Mouse (Mus musculus) cerebellum, postnatal 10 days (tissue): ENCODE measurements at regions not wholly inside any gene's neighbourhood (a gene's known extent, or its start where the extent isn't known, plus 50 kb on each side); places are given as distances from the start of the nearest gene placed in this dataset.
A peak's percentile ranks its signal among the peaks of the same experiment; 100 is the strongest.
"Not testable (repeated sequence)": the region's sequence is repeated elsewhere in the genome, so short reads cannot be mapped to it uniquely, and the experiment has no call there.

Experiments
- DNase-seq, 2 experiments: peaks; one replicate each; pipeline ENCODE4 v3.0.0; 2021; ENCODE audit warnings: mixed read lengths in 2 of 2

DNA sequence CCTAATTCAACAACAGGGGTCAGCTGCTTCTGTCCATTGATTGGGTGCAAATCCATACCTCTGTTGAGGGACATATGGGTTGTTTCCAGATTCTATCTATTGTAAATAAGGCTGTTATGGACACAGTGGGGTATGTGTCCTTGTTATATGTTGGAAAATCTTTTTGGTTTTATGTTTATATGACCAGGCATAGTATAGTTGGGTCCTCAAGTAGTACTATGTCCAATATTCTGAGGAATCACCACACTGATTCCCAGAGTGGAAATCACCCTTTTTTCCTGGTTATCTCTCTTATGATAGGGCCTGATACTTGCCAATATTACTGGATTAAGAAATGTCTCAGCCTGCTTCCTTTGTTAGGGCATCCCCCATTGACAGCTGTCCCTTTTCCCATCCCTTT lies 1471.0 kb downstream of the Kcnt2 start:
- no peak for DNase-seq

DNA sequence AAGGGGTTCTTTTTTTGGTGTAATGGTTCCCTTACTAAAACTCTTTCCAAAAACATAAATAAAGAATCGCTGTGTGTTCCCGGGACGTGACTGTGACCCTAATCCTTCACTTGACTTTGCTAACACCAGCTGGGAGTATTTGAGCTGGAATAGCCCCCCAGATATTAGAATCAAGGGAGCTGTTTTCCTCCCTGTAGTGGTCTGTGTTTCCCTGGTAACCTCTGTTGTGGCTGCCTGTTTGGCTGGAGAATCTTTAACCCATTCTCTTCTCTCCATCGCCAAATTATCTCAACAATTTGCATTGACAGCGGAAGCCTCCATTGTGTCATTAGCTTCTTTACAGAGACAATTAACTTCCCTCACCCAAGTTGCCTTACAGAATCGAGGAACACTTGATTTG lies 1471.6 kb downstream of the Kcnt2 start:
- no peak for DNase-seq

DNA sequence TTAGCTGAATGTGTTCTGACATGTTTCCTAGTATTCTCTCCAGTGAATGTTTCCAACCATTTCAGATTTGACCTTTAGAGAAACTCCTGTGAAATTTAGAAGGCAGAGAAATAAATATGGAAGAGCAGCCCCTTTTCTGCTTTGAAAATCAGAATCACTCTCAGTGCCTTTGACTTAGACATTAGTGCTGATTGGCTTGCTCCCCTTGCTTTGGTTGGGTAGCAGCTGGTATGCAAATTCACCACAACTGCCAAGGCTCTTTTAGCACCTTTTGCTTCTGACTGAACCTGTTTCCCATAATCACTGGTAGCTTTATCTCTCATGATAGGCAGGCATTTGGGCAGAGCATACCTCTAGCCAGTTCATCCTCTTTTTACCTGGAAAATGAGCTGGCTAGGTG lies 1495.3 kb downstream of the Kcnt2 start:
- no peak for DNase-seq

DNA sequence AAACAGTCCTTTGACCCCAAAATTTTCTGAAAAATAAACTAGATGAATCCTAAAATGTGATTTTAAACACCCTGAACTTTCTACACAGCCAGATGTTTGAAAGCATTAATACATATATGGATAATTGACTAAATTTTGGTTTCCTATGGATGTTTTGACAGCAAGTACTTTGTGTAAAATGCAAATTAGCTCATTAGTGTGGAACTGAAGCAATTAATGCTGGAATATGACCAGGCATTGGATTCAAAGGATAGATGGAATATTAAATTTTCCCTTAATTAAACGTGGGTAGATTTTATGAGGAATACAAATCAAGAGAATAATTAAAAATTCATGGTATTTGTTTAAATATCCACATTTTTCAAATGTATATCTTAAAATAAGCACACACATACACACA lies 1530.1 kb downstream of the Kcnt2 start:
- no peak for DNase-seq

DNA sequence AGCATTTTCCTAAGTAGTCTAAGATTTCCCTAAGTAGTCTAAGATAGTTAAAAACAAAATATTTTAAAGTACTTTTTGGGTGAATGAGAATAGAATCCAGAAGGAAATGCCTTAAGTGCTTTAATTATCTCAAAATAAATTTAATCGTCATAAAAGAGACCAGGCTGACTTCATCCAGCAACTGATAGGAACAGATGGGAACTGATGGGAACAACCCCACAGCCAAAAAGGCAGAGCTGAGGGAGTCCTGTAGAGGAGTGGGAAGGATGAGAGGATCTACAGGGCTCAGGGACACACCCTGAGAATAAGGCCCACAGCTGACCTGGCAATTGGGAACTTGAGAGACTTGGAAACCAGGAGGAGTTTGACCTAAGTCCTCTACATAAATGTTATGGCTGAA lies 1537.4 kb downstream of the Kcnt2 start:
- DNase-seq, result no peak

DNA sequence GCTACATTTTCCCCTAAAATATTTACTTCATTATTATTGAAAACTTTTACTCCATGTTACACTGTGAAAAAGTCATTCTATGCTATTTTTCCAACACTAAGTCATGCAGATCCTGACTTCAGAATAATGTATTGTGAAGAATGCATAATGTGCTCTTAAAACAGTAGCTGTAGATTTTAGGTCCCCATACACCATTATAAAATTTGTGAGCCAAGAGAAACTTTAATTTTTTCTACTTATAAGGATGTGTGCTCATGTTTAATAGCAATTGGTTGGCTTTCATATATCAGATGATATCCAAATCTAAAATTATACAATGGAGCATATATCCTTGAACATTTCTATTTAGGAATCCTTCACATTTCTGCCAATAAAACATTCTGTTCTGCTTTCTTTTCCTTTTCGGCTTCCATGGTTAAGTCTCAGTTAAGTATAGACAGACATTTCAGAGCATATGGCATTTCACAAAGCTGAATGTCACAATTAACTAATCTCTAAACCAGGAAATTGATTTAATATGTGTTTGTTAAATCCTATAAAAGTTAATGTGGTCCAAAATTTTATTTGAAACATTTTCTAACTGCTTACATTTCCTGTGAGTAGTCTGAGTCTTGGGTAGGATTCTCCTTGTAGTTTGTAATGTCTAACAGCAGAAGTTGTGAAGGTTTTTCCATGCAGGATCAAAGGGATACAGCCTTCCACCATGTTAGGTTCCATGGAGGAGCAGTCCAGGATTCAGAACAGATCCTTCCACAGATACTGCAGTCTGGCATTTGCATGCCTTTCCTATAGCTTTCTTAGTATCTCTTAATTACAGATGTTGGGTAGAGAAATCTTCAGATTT lies 1567.6 kb downstream of the Kcnt2 start:
- no peak for DNase-seq

DNA sequence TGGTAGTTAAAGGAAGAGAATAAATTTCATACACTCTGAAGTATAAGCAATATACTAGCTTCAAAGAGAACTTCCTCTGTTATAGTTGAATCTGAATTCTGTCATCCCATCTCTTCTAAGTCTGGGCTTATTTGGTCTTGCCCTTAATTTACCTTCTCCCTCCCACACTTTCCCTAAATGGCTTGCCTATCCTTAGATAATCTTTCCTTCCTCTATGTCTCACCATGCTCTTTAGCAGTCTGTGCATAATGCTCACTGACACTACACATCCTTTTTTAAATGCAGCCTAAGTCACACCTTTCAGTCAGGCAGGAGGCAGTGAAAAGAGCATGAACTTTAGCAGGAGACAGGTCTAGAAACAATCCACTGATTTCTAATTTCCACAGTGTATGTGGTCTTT lies 1585.5 kb downstream of the Kcnt2 start:
- DNase-seq, result no peak

DNA sequence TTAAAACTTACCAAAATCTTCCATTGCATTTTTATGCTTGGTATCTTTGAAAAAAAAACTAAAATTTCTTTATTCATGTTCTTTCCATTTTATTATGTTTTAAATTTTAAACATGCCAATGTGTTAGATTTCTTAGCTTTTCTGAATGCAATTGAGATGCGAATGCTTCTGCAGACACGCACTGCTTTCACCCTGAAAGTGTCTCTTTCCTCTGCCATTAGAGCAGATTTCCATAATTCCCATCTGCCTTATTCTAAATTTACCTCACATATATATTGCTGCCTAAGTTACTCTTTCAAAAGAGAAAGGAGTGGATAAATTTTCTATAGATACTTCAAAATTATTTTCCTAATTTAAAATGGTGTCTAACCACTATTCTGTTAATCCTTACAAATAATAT lies 1596.6 kb downstream of the Kcnt2 start:
- no peak for DNase-seq

DNA sequence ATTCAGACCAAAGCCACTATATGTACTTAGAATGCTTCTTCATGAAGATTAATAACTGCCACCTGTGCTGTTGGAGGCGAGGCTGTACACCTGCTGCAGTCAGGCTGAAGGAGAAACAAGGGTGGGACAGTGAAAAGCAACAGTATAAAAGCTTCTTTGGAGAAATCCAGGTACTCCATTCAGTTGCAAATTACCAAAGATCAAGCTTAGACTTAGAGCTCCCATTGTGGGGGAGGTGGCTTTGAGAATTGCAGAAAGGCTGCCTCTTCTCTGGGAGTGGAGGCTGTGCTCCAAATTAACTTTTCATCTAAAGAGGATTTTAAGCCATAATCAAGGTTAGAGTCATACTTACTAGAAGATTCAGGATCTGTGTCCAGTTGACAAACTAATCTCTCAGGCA lies 1607.9 kb downstream of the Kcnt2 start:
- DNase-seq, result not testable (repeated sequence)

DNA sequence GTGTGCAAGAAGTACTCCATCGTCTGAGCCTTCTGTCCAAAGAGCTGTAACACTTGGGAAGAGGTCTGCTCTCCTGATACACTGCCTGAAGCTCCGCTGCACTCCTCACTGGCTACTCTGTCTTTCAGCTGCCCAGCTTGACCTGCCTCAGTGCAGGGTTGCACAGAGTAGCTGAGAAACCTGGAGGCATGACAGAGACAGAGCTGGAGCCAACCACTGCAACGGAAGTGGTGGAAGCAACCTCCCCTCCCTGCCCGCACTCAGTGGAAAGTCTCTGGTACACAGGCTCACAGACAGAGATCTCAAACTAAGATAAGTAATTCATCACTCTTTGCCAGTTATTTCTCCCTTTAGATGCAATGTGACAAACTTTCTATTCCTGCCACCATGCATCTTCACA lies 1638.4 kb downstream of the Kcnt2 start:
- no peak for DNase-seq

DNA sequence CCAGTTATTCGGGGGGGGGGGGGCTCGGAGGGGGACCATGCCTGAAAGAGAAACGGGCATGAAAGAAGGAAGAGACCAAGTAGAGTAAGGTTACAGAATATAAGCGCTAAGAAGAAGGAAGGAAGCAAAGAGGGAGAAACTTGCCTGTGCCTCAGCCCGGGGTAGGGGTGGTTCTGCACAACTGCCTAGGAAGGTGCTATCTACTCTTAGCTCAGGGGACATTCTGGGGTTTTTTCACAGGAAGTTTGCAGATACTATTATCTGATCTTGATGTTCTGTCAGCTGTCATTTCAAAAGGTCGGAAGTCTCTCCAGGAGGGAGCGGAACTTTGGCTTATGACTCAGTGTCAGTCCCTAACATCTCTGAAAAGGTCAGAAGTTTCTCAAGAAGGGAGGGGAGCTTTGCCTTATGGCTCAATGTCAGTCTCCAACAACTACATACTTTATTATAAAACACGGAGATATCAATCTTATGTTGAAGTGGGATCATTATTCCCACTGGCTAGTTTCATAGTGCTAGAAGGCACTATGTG lies 1652.0 kb downstream of the Kcnt2 start:
- DNase-seq, result no peak

DNA sequence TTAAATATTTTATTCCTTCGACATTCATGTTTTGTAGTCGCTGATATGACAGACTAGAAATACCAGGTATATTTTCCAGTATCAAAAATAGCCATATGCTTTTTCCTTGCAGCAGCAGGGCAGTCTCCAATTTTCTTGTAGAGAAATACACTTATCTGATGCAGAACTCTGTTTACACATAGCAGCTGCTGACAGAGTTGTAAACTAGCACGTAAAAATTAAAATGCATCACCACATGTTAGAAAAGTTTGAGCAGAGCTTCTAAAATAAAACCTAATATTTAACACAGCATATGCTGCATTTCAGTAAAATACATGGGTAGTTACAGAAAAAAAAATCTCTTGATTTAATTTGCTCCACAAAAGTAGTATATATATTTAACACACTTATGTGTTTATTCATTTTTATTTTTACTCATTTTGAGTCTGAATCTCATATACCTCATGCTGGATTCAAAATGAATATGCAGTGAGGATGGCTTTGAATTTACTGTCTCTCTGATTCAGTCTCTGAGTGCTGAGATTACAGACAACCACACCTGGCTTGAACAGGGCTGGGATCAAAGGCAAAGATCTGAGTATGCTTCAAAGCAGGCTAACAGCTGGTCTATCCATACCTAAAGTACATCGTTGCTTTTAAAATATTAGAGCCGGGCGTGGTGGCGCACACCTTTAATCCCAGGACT lies 1665.9 kb downstream of the Kcnt2 start:
- DNase-seq, result no peak

DNA sequence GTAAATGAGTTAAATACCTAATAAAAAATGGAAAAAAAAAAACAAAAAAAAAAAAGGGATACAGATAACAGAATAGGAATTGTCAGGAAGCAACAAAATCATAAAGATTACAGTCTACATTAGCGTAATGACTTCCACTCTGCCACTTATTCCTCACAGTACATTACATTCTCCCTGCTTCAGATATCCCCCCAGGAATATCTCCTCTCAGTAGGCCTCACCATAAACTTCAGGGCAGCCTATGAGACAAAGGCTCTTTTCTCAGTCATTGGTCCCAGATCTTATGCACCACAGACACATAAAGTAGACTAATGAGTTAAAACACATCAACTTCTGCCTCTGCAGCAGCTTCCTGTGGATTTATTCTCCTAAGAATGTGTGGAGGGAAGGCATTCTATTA lies 1680.2 kb downstream of the Kcnt2 start:
- DNase-seq, result no peak

DNA sequence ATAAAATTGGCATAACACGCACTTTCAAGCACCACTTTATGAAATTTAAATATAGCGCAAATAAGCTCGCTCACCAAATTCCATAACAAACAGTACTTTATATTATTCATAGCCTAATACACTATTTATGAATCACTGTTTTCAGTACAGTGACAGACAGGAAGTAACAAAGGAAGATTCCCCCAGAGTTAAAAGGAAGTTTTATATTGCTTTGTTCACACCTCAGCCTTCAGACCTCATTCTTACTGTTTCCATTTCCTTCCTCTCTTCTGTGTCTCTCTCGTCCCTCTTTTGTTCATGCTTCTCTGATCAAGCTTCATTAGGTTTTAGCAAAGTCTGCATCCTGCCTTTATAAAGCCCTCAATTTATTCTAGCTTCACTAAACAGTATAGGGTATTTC lies 1680.8 kb downstream of the Kcnt2 start:
- no peak for DNase-seq

DNA sequence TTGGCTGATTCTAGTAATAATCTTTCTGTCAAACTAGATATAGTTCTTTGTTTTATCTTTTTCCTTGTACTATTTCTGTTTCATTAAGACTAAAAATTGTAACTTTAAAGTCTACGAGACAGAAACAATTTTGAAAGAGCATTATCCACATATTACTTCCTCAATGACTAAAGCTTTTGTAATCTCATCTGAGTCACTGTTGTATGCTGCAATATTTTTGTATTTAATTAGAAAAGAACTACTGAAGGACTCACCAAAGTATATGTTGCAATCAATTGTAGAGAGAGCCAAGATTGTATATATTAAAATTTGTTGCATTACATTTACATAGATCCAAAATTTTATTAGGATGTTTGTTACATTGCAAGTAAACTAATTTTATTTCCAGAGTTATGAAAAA lies 1692.4 kb upstream of the B3galt2 start:
- no peak for DNase-seq

DNA sequence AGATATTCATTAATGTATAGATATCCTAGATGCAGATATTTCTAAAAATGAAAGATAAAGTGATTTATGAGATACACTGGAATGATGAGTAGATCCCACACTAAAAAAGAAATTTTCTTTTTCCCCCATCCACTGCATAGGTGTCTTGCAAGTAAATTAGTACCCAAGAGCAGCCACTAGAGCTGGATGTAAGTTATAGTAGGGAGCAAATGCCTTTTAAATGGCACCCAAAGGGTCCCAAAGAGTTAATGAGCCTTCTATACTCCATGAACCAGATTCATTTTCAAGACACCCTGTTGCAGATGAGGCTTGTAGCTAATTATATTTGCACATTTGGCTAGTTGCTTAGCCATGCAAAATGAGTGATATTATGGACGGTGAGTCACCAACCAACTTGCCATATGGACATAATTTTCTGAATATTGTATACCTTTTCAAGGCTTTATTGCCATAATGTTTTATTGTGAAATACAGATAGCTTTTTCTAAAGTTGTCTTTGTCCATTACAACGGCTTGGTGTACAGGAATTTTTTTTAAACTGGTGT lies 1686.1 kb upstream of the B3galt2 start:
- DNase-seq, result no peak

DNA sequence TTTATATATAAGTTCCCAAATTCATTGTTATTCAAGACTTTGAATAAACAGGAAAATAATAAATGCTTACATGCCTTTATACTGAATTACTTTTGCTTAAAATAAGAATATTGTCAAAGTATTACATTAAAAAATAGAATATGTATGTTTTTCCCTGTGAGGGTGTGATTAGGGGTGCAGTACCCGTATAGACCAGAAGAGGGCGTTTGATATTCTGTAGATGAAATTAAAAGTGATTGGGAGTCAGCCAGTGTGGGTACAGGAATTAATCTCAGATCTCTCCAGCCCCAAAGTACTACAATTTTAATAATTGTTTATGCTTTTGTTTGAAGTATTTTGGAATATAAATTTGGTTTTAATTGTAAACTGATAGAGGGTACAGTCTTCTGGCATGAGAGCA lies 1678.7 kb upstream of the B3galt2 start:
- peak; percentile 76 to 87 for DNase-seq

DNA sequence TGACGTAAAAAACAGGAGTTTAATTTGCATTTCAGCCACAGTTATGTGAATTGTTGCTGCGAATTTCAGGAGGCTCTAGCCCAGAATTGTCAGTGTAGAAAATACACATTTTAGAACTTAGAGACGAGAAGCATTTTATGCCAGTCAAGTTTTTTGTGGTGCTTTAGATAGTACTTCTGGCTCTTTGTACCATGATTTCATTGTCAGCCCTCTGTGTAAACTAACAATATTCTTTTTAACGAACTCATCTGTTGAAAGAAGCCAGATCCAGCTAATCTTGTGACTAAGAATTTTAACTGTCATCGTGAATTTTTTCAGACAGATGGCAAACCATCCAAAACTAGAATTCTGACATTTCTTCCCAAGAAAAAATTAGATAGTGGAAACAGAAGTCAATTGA lies 1672.3 kb upstream of the B3galt2 start:
- no peak for DNase-seq

DNA sequence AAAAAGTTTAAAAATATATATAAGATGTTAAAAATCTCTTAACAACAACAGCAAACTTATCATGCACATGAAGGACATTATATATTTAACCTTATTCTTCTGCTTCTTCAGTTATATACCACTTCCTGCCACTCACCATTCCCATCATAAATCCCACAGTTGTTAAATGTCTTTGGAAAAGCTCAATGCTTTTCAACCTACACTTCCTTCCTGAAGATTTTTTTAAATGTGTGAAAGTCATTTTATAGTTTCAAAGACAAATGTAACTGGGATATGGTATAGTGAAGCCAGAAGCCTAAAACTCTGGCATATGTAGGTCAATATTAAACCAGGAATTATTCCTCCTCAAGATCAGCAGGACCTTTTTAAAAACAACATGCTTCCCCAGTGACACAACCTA lies 1666.1 kb upstream of the B3galt2 start:
- no peak for DNase-seq

DNA sequence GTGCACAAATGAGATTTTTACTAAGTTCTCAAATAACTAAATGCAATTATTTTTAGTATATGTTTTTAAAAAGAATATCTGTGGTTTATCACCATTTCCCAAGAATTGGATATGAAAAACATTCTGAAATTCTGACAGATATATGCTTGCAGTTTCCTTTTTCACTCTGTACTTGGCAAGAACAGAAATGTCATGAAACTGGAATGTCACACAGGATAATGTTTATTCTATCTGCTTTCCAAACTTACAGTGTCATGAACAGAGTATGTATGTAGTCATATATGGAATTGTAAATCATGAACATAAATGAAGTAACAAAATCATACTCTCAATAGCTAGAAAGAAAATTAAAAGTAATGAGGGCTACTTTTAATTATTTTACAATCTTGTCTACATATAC lies 1640.7 kb upstream of the B3galt2 start:
- no peak for DNase-seq

DNA sequence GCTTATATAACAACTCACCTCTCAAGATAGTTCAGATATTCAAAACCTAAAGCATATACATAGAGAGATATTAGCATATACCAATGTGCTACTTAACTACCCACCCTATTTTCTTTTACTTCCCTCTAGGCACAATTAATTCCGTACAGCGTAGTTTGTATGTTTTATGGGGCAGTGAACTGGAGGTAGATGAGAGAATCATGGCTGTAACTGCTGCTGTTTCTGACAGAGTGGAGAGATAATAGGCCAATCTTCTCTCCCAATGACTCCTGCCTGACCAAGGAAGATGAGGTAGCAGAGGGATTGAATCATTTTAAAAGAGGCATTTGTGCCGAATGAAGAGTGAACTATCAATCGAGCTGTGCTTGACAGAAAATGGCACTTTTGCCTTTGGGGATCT lies 1640.1 kb upstream of the B3galt2 start:
- DNase-seq, result no peak

DNA sequence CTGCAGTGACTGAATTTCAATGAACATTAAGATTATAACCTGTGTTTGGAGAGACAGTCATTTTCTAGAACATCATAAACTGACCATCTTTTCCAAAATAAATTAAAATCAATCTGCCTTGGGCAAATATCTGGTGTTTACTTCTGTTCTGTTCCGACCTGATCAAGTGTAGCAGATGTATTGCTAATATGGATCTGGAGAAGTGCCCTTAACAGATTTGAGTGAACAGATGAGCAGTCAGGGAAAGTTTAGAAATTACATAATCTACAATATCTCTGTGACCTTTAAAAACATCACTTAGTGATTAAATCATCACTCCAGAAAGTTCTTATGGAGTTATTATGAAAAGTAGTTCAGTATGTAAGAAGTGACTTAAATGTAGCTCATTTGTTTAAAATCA lies 1634.1 kb upstream of the B3galt2 start:
- DNase-seq, result no peak

DNA sequence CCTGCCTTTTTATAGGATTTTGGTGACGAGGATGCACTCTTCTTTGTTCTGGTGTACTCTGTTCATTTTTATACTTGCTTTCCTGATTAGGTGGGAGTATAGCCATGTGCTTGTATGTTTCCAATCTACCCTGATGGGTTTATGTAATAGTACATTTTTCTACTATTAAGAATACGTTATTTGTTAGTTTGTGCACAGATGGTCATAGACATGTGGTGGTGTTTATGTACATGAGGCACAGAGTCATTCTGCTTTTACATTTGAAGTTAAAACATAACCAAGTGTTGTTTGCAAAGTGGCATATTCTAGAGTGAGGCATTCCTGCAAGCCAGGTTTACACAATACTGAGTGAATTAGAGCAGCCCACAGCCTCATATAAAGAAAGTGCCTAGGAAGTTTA lies 1597.7 kb upstream of the B3galt2 start:
- no peak for DNase-seq

DNA sequence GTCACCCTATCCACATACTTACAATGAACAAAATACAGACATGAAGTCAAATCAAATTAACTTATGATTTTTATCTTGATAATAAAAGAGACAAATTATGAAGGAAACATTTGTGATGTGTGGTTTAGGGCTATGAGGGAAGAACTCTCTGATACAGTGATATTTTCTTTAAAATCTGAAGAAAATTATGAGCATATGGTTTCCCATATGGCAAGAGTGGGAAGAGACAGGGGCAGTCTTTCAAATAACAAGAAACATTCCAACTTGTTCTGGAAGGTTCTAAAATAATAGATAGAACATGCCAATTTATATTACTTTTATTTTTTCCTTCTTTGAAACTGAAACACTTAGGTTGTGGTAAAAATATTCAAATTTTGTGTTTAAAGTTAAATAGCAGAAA lies 1585.3 kb upstream of the B3galt2 start:
- no peak for DNase-seq
